Mouse (Mus musculus) lung, embryonic 16.5 days (tissue): ENCODE results near the gene Cpeb1. TPM values are rescaled to one million over a fixed set of nuclear protein-coding genes. Genes with fewer than 3 reads are reported as not detected.

ENCODE experiments used
- ATAC-seq: fragments of 200-750 bp; cut with Nextera tagmentation; 2 replicates; pipeline ENCODE4 v1.8.0; 2017; ENCODE audit warnings: low read depth, mild to moderate bottlenecking, moderate library complexity
- H3K27ac ChIP-seq: fragments of 300-500 bp; sonication (generic); 2 replicates; pipeline ENCODE4 v1.5.1; 2014; ENCODE audit warnings: mild to moderate bottlenecking, control low read depth, low read length
- H3K27me3 ChIP-seq: fragments of 300-500 bp; sonication (generic); 2 replicates; pipeline ENCODE4 v1.6.1; 2014; ENCODE audit warnings: low read depth, low read length, mixed read lengths; ENCODE audit not compliant: control insufficient read depth, insufficient read depth
- H3K36me3 ChIP-seq: fragments of 300-500 bp; sonication (generic); 2 replicates; pipeline ENCODE4 v1.6.1; 2014; ENCODE audit warnings: low read length; ENCODE audit not compliant: control insufficient read depth, insufficient read depth
- H3K4me1 ChIP-seq: fragments of 300-500 bp; sonication (generic); replicated peaks from 2 replicates; pipeline ENCODE4 v1.6.1; 2014; ENCODE audit warnings: low read length, mixed read lengths; ENCODE audit not compliant: control insufficient read depth, insufficient read depth
- H3K4me2 ChIP-seq: fragments of 300-500 bp; sonication (generic); 2 replicates; pipeline ENCODE4 v1.6.1; 2014; ENCODE audit warnings: low read depth, low read length, control low read depth
- H3K4me3 ChIP-seq: fragments of 300-500 bp; sonication (generic); 2 replicates; pipeline ENCODE4 v1.5.1; 2014; ENCODE audit warnings: mild to moderate bottlenecking, low read length, control low read depth
- H3K9ac ChIP-seq: fragments of 300-500 bp; sonication (generic); 2 replicates; pipeline ENCODE4 v1.6.1; 2014; ENCODE audit warnings: low read length, control low read depth
- H3K9me3 ChIP-seq: fragments of 300-500 bp; sonication (generic); 2 replicates; pipeline ENCODE4 v1.6.1; 2016; ENCODE audit warnings: low read length; ENCODE audit not compliant: control insufficient read depth
- WGBS: fragments of 180-500 bp; shearing (Covaris S2); extraction: QIAGEN DNeasy Blood & Tissue Kit; methylation state at CpG from one replicate; pipeline ENCODE4 v1.1.7; 2014; 5-methylcytosine and 5-hydroxymethylcytosine counted together
- polyA plus RNA-seq: library from polyadenylated mRNA; unstranded; fragments of >200 nt; fragmentation: Nextera tagmentation; extraction: Ambion mirVana; gene quantifications from 2 replicates; pipeline ENCODE4 v1.2.1, GENCODE M21; 2015

Cpeb1 gene
- polyA plus RNA-seq, 1 experiment from 2014 or later = 0.98 TPM

DNA sequence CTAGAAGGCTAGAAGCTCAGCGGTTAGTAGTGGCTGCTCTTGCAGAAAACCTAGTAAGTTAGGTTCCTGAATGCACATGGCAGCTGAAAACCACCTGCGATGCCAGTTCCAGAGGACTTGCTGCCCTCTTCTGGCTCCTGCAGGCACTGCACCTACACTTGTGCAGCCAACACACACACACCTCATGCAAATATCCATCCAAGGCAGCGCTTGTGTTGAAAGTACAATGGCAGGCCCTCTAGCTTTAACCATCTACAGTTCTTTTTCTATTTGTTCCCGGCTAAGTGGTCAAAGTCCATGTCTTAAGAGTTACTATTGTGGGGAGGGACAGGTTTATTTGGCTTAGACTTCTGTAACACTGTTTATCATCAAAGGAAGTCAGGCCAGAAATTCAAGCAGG, 115.5 kb downstream of the Cpeb1 start:
- Histone ChIP-seq H3K27me3 (no peaks in the 10 kb centered on the region), H3K4me1 (peaks cover 15% of the 10 kb centered on the region), H3K36me3 (peaks cover 37% of the 10 kb centered on the region), H3K9me3 (no peaks in the 10 kb centered on the region), H3K4me2 (no peak overlapping the region), H3K9ac (no peak overlapping the region), H3K4me3 (no peak overlapping the region), H3K27ac (no peak overlapping the region)
- WGBS = 76% methylated on average over 4 of the region's 4 CpGs
- ATAC-seq = no peak

DNA sequence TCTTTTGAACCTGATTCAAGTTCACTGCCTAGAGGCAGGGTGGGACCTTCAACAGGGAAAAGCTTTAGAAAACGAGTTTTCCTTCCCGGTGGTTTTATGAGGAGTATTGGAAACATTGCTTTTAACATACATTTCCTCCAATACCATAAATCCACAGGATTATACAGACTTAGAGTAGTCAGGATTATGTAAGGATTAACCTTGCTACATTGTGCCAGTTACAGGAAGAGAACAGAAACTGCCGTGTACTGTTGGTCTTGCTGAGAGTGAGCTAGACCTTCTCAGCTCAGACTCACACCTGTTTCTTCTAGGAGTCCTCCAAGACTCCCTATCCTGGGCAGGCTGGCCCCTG, 116.8 kb downstream of the Cpeb1 start:
- no peak for ATAC-seq
- Histone ChIP-seq H3K36me3 (peaks cover 39% of the 10 kb centered on the region), H3K4me2 (no peak overlapping the region), H3K4me3 (no peak overlapping the region), H3K9ac (no peak overlapping the region), H3K27ac (no peak overlapping the region), H3K4me1 (peaks cover 11% of the 10 kb centered on the region), H3K9me3 (no peaks in the 10 kb centered on the region), H3K27me3 (no peaks in the 10 kb centered on the region)
- 82% methylated on average over 3 of the region's 3 CpGs for WGBS

DNA sequence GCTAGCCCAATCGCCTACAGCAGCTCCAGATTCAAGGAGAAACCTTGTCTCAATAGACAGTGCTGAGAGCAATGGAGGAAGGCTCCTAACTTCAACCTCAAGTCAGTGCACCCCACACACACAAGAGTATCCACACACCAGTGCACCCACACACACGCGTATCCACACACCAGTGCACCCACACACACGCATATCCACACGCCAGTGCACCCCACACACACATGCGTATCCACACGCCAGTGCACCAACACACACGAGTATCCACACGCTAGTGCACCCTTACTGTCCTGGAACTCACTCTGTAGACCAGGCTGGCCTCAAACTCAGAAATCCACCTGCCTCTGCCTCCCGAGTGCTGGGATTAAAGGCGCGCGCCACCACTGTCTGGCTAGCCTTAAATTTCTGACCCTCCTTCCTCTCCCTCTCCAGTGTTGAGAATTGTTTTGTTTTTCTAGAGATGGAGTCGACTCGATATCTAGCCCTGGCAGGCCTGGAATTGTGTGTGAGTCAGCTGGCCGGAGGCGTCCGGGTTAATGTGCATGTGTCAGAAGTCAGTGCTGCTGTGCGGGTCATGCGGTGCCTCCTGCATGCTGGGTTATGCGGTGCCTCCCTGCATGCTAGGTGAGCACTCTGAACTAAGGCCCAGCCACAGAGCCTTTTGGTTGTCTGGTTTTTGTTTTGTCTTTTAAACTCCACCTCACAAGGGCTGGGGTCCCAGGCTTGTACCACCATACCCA, 117.3 kb downstream of the Cpeb1 start:
- Histone ChIP-seq H3K27ac (no peak overlapping the region), H3K4me2 (no peak overlapping the region), H3K9ac (no peak overlapping the region), H3K27me3 (no peaks in the 10 kb centered on the region), H3K9me3 (no peaks in the 10 kb centered on the region), H3K4me1 (peaks cover 6% of the 10 kb centered on the region), H3K4me3 (no peak overlapping the region), H3K36me3 (peaks cover 39% of the 10 kb centered on the region)
- no peak for ATAC-seq
- 94% methylated on average over 21 of the region's 21 CpGs for WGBS

DNA sequence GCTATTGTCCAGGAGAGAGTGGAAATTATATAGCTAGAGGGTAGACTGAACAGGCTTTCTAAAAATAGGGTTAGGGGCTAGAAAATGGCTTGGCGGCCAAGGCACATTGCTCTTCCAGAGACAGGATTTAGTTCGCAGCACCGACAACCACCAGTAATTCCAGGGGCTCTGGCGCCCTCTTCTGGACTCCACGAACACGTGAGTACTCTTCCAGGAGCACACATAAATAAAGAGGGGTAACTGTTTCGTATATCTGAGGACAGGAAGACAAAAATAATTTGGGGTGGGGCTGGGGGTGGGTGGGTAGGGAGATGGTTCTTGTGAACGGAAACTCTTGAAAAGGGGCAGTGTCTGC, 118.9 kb downstream of the Cpeb1 start:
- WGBS = 29% methylated on average over 8 of the region's 8 CpGs
- Histone ChIP-seq H3K27ac (peak overlapping the region; percentile 77), H3K4me1 (no peaks in the 10 kb centered on the region), H3K4me3 (no peak overlapping the region), H3K36me3 (peaks cover 31% of the 10 kb centered on the region), H3K27me3 (no peaks in the 10 kb centered on the region), H3K9me3 (no peaks in the 10 kb centered on the region), H3K4me2 (no peak overlapping the region), H3K9ac (no peak overlapping the region)
- 0 out of 2 replicates have a peak, but pooled peaks have one; percentile 13 for ATAC-seq

GRCm38 (mm10) chr7:81335705-81336431, 119.4 kb downstream of the Cpeb1 start:
- Histone ChIP-seq H3K27me3 (no peaks in the 10 kb centered on the region), H3K4me2 (no peak overlapping the region), H3K9ac (no peak overlapping the region), H3K4me1 (no peaks in the 10 kb centered on the region), H3K9me3 (no peaks in the 10 kb centered on the region), H3K27ac (peak overlapping the region; percentile 77), H3K36me3 (peaks cover 30% of the 10 kb centered on the region), H3K4me3 (no peak overlapping the region)
- WGBS = 66% methylated on average over 18 of the region's 18 CpGs
- ATAC-seq = peak; percentile 59

GRCm38 (mm10) chr7:81331851-81332250, 123.4 kb downstream of the Cpeb1 start:
- no peak for ATAC-seq
- Histone ChIP-seq H3K27me3 (no peaks in the 10 kb centered on the region), H3K9me3 (no peaks in the 10 kb centered on the region), H3K9ac (no peak overlapping the region), H3K36me3 (peaks cover 11% of the 10 kb centered on the region; the same call in 1 of the 2 replicates), H3K4me1 (no peaks in the 10 kb centered on the region), H3K4me2 (no peak overlapping the region), H3K27ac (no peak overlapping the region), H3K4me3 (no peak overlapping the region)
- WGBS = 88% methylated on average over 7 of the region's 7 CpGs

DNA sequence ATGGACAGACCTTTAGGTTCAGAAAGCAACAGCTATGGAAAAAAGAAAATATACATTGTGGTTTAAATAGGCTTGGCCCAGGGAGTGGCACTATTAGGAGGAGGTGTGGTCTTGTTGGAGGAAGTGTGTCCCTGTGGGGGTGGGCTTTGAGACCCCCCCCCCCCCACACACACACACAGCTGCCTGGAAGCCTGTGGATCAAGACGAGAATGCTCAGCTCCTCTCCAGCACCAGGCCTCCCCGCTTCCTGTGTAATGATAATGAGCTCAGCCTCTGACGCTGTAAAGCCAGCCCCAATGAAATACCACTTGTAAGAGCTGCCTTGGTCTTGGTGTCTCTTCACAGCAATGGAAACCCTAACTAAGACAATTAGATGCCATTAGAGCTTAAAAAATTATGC, 124.5 kb downstream of the Cpeb1 start:
- no peak overlapping the region for H3K9ac ChIP-seq
- peaks cover 8% of the 10 kb centered on the region; the same call in 1 of the 2 replicates for H3K36me3 ChIP-seq
- H3K27ac ChIP-seq = no peak overlapping the region
- ATAC-seq = no peak
- H3K4me2 ChIP-seq = no peak overlapping the region
- WGBS = 26% methylated on average over 3 of the region's 3 CpGs
- no peaks in the 10 kb centered on the region for H3K27me3 ChIP-seq
- no peaks in the 10 kb centered on the region for H3K4me1 ChIP-seq
- H3K4me3 ChIP-seq = no peak overlapping the region
- no peaks in the 10 kb centered on the region for H3K9me3 ChIP-seq

GRCm38 (mm10) chr7:81327661-81328060, 127.6 kb downstream of the Cpeb1 start:
- WGBS = 69% methylated on average over 10 of the region's 10 CpGs
- peaks cover 5% of the 10 kb centered on the region; the same call in 1 of the 2 replicates for H3K36me3 ChIP-seq
- H3K4me3 ChIP-seq = no peak overlapping the region
- H3K9me3 ChIP-seq = no peaks in the 10 kb centered on the region
- H3K4me2 ChIP-seq = no peak overlapping the region
- ATAC-seq = no peak
- H3K9ac ChIP-seq = no peak overlapping the region
- no peaks in the 10 kb centered on the region for H3K27me3 ChIP-seq
- H3K4me1 ChIP-seq = no peaks in the 10 kb centered on the region
- H3K27ac ChIP-seq = no peak overlapping the region

GRCm38 (mm10) chr7:81326859-81327258, 128.4 kb downstream of the Cpeb1 start:
- Histone ChIP-seq H3K36me3 (peaks cover 2% of the 10 kb centered on the region; the same call in 1 of the 2 replicates), H3K4me1 (no peaks in the 10 kb centered on the region), H3K27me3 (no peaks in the 10 kb centered on the region), H3K27ac (no peak overlapping the region), H3K9ac (no peak overlapping the region), H3K4me3 (no peak overlapping the region), H3K4me2 (no peak overlapping the region), H3K9me3 (no peaks in the 10 kb centered on the region)
- 81% methylated on average over 6 of the region's 6 CpGs for WGBS
- ATAC-seq = no peak
